Mouse (Mus musculus): Measurements from ENCODE around the gene Znrf1. TPM values are rescaled to one million over a fixed set of nuclear protein-coding genes. Genes with fewer than 3 reads are reported as not detected.

The Znrf1 gene
- polyA plus RNA-seq, 1 experiment from 2014 or later = 106 TPM

DNA sequence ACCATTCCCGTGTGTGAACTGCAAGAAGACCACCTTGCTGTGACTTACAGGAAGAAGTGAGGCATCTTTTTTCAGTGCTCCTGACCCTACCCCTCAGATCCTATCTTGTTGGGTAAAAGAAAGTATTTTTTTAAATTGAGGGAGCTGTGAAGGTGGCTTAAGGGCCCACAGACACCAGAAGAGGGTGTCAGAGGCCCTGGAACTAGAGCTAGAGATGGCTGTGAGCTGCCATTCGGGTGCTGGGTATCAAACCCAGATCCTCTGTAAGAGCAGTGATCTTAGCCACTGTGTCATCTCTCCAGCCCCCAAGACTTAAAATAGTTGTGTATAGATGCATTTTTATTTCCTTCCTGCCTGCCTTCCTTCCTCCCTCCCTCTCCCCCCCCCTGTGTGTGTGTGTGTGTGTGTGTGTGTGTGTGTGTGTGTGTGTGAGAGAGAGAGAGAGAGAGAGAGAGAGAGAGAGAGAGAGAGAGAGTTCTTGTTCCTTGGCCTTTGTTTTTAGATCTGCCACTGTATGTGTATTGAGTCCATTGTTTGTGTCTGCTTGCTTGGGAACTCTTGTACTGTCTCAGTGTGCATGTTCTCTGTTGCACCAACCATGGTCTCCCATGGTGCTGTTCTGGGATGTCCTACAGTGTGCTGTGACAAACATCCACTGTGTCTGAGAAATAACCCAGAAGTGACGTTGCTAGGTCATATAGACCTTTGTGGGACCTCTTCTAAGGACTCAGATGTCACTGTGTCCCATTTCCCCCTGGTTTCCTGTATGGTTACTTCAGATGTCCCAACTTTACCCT, 58.3 kb downstream of the Znrf1 start:
- no peak overlapping the region for H3K4me2 ChIP-seq
- WGBS = 72% methylated on average over 3 of the region's 3 CpGs
- no peak overlapping the region for H3K27ac ChIP-seq
- H3K9ac ChIP-seq = no peak overlapping the region
- no peaks in the 10 kb centered on the region for H3K9me3 ChIP-seq
- no peaks in the 10 kb centered on the region for H3K36me3 ChIP-seq (replicated peaks)
- H3K4me3 ChIP-seq = no peak overlapping the region
- no peaks in the 10 kb centered on the region for H3K27me3 ChIP-seq (replicated peaks)
- H3K4me1 ChIP-seq = peaks cover 52% of the 10 kb centered on the region
- ATAC-seq (replicated peaks) = no peak

DNA sequence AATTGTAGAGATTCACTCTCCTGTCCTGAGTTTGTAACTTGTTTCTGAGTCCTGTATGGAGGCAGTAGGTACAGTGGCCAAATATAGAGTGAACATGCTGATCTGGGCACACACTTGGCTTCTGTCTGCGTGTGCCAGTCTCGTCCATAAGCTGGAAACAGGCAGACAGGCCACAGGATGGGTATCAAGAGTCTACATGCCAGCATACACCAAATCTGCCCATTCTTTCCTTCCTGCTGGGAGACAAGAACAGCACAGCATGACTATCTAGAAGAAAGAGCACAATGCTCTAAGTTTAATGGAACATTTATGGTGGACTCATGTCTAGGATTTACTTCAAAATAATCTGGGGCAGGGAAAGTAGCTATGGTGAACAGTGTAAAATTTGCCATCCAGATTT, 59.1 kb downstream of the Znrf1 start:
- Histone ChIP-seq H3K27ac (no peak overlapping the region), H3K4me1 (peaks cover 52% of the 10 kb centered on the region), H3K4me3 (no peak overlapping the region), H3K9ac (no peak overlapping the region), H3K36me3 (replicated peaks) (no peaks in the 10 kb centered on the region), H3K27me3 (replicated peaks) (no peaks in the 10 kb centered on the region), H3K9me3 (no peaks in the 10 kb centered on the region), H3K4me2 (no peak overlapping the region)
- no peak for ATAC-seq (replicated peaks)
- 88% methylated on average over 2 of the region's 2 CpGs for WGBS

DNA sequence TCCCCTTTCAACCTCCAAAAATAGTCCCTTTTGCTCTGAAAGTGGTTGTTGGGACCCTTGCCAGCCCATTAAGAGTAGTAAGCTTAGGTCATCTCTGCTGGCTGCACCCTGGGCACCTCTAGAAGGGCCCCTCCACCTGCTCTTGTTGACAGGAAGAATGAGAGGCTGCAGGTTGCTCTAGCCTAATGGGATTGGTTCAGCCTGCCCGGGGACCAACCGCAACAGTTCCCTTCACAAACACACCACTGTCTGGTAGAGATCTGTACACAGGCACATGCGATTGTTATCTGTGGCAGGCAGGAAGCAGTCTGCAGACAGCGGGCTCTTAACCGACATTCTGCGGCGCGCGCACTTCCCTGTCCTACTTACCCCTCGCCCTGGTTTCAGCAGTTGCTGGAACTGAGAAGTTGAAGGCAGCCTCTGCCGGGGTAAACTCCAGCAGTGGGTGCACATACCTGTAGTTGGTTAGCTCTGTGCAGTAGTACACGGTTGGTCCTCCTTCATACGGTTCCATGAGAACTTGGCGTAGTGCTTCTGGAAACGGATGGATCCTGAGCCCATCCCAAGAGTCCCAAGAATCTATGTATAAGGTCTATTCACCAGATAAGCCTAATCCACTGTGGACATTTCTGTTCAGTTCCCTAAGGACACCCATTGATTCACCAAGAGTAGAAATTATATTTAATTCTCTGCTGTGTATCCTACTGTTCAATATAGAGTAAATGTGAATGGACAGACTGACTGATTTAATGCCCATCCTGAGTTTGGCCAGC, 60.0 kb downstream of the Znrf1 start:
- Histone ChIP-seq H3K27ac (no peak overlapping the region), H3K36me3 (replicated peaks) (no peaks in the 10 kb centered on the region), H3K4me3 (no peak overlapping the region), H3K27me3 (replicated peaks) (no peaks in the 10 kb centered on the region), H3K4me2 (no peak overlapping the region), H3K9me3 (no peaks in the 10 kb centered on the region), H3K4me1 (peaks cover 52% of the 10 kb centered on the region), H3K9ac (no peak overlapping the region)
- WGBS = 83% methylated on average over 15 of the region's 15 CpGs
- no peak for ATAC-seq (replicated peaks)

GRCm38 (mm10) chr8:111596485-111596821, 60.6 kb downstream of the Znrf1 start:
- H3K9me3 ChIP-seq = no peaks in the 10 kb centered on the region
- peaks cover 52% of the 10 kb centered on the region for H3K4me1 ChIP-seq
- no peak overlapping the region for H3K9ac ChIP-seq
- H3K27ac ChIP-seq = no peak overlapping the region; the same call in 1 of the 2 replicates
- H3K4me3 ChIP-seq = no peak overlapping the region
- ATAC-seq (replicated peaks) = no peak
- no peaks in the 10 kb centered on the region for H3K36me3 ChIP-seq (replicated peaks)
- H3K4me2 ChIP-seq = no peak overlapping the region
- H3K27me3 ChIP-seq (replicated peaks) = no peaks in the 10 kb centered on the region
- 60% methylated on average over 3 of the region's 3 CpGs for WGBS

DNA sequence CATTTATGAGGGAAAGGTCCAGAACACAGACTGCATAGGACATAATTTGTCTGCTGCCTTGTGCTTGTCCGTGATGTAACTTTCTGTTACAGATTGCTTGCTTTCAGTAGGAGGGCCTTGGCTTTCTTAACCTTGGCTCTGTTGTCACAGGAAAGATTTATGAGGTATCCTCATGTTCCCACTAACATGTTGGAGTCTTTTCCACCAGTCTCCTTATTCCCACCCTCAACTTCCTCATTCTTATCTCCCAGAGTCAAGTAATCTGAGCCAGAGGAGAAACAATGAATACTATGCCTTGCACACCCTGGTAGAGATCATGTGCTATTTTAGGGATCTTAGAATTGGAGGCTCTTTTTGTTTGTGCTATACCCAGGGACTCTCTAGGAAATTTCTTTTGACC, 61.4 kb downstream of the Znrf1 start:
- Histone ChIP-seq H3K27me3 (replicated peaks) (no peaks in the 10 kb centered on the region), H3K9me3 (no peaks in the 10 kb centered on the region), H3K9ac (no peak overlapping the region), H3K36me3 (replicated peaks) (no peaks in the 10 kb centered on the region), H3K27ac (no peak overlapping the region), H3K4me1 (peaks cover 51% of the 10 kb centered on the region), H3K4me3 (no peak overlapping the region), H3K4me2 (no peak overlapping the region)
- 72% methylated on average over 1 of the region's 1 CpGs for WGBS
- ATAC-seq (replicated peaks) = no peak

GRCm38 (mm10) chr8:111599707-111600444, 64.0 kb downstream of the Znrf1 start:
- ATAC-seq (replicated peaks) = no peak
- no peaks in the 10 kb centered on the region for H3K9me3 ChIP-seq
- WGBS = 82% methylated on average over 9 of the region's 9 CpGs
- H3K27ac ChIP-seq = no peak overlapping the region
- no peaks in the 10 kb centered on the region for H3K36me3 ChIP-seq (replicated peaks)
- H3K27me3 ChIP-seq (replicated peaks) = no peaks in the 10 kb centered on the region
- H3K9ac ChIP-seq = no peak overlapping the region
- peaks cover 32% of the 10 kb centered on the region for H3K4me1 ChIP-seq
- no peak overlapping the region for H3K4me2 ChIP-seq
- no peak overlapping the region for H3K4me3 ChIP-seq

- Histone ChIP-seq H3K36me3 (replicated peaks) (no peaks in the 10 kb centered on the region), H3K4me3 (no peak overlapping the region), H3K27ac (no peak overlapping the region), H3K9ac (no peak overlapping the region), H3K4me1 (peaks cover 14% of the 10 kb centered on the region; the same call in 1 of the 2 replicates), H3K9me3 (no peaks in the 10 kb centered on the region), H3K27me3 (replicated peaks) (no peaks in the 10 kb centered on the region), H3K4me2 (no peak overlapping the region)
- WGBS = 95% methylated on average over 4 of the region's 4 CpGs
- ATAC-seq (replicated peaks) = no peak
Measured at GRCm38 (mm10) chr8:111602050-111602449, 66.2 kb downstream of the Znrf1 start.

GRCm38 (mm10) chr8:111604986-111605385, 69.1 kb downstream of the Znrf1 start:
- Histone ChIP-seq H3K27ac (no peak overlapping the region), H3K4me2 (no peak overlapping the region), H3K36me3 (replicated peaks) (no peaks in the 10 kb centered on the region), H3K9ac (no peak overlapping the region), H3K4me1 (peaks cover 10% of the 10 kb centered on the region; the same call in 1 of the 2 replicates), H3K4me3 (no peak overlapping the region), H3K27me3 (replicated peaks) (no peaks in the 10 kb centered on the region), H3K9me3 (no peaks in the 10 kb centered on the region)
- ATAC-seq (replicated peaks) = no peak
- 88% methylated on average over 2 of the region's 2 CpGs for WGBS

DNA sequence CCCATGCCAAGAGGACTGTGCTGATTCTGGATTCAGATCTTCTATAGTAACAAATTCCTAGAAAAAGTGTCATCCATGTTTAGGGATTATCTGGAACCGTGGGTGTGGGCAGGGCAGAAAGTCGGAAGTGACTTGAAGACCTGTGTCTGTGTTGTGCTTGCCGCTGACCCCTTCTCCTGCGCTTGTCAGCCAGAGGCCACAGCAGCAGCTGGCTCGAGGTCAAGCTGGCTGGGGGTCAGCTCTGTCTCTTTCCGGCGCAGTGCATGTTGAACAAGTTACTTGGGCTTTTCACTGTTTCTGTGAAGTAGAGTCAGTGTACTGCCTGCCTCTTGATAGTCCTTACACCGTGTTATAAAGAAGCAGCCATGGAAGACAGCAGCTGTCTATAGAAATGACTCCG, 71.1 kb downstream of the Znrf1 start:
- no peak for ATAC-seq (replicated peaks)
- Histone ChIP-seq H3K27ac (no peak overlapping the region), H3K27me3 (replicated peaks) (no peaks in the 10 kb centered on the region), H3K4me1 (peaks cover 6% of the 10 kb centered on the region; the same call in 1 of the 2 replicates), H3K36me3 (replicated peaks) (no peaks in the 10 kb centered on the region), H3K4me3 (no peak overlapping the region), H3K9ac (no peak overlapping the region), H3K9me3 (no peaks in the 10 kb centered on the region), H3K4me2 (no peak overlapping the region)
- 86% methylated on average over 9 of the region's 9 CpGs for WGBS

- Histone ChIP-seq H3K4me2 (no peak overlapping the region), H3K9me3 (no peaks in the 10 kb centered on the region), H3K27me3 (replicated peaks) (no peaks in the 10 kb centered on the region), H3K27ac (no peak overlapping the region), H3K36me3 (replicated peaks) (0 out of 2 replicates have a peak, but pooled peaks cover 4% of the 10 kb centered on the region), H3K9ac (no peak overlapping the region), H3K4me1 (peaks cover 2% of the 10 kb centered on the region; the same call in 1 of the 2 replicates), H3K4me3 (no peak overlapping the region)
- 96% methylated on average over 7 of the region's 7 CpGs for WGBS
- no peak for ATAC-seq (replicated peaks)
Measured at GRCm38 (mm10) chr8:111607414-111607813, 71.5 kb downstream of the Znrf1 start.

DNA sequence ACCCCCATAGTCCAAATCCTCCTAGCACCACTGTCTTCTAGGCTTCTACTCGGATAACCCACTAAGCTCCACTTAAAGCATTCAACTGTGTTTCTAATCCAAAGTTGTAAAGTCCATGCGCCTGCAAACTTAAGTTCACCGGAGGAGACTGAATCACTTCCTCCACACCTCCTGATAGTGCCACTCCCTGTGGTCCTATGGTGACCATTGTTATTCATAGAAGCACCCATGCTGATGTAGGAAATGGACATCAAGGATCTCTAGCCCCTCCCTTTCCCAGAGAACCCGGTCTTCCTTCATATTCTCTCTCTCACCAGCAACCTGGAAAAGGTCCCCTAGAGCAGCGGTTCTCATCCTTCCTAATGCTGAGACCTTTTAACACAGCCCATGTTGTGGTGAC, 77.3 kb downstream of the Znrf1 start:
- ATAC-seq (replicated peaks) = no peak
- 82% methylated on average over 5 of the region's 5 CpGs for WGBS
- no peak overlapping the region for H3K4me2 ChIP-seq
- no peak overlapping the region for H3K9ac ChIP-seq
- H3K36me3 ChIP-seq (replicated peaks) = 0 out of 2 replicates have a peak, but pooled peaks cover 6% of the 10 kb centered on the region
- no peak overlapping the region for H3K27ac ChIP-seq
- no peaks in the 10 kb centered on the region for H3K27me3 ChIP-seq (replicated peaks)
- peaks cover 8% of the 10 kb centered on the region; the same call in 1 of the 2 replicates for H3K4me1 ChIP-seq
- H3K4me3 ChIP-seq = no peak overlapping the region
- H3K9me3 ChIP-seq = no peaks in the 10 kb centered on the region
